Mouse (Mus musculus) hindbrain, embryonic 14.5 days (tissue): ENCODE measurements at regions not wholly inside any gene's neighbourhood (a gene's known extent, or its start where the extent isn't known, plus 50 kb on each side); places are given as distances from the start of the nearest gene placed in this dataset.

Experiments
- ATAC-seq: fragments of 200-750 bp; cut with Nextera tagmentation; 2 replicates; pipeline ENCODE4 v1.8.0; 2017; ENCODE audit warnings: moderate number of reproducible peaks, mild to moderate bottlenecking, moderate TSS enrichment, moderate library complexity; ENCODE audit not compliant: low FRiP score
- DNase-seq: peaks from one replicate; pipeline ENCODE4 v3.0.0-alpha.2; 2015; ENCODE audit warnings: low spot score
- H3K27ac ChIP-seq: fragments of 300-500 bp; sonication (generic); 2 replicates; pipeline ENCODE4 v1.5.1; 2014; ENCODE audit warnings: mild to moderate bottlenecking, moderate library complexity
- H3K27me3 ChIP-seq: fragments of 300-500 bp; sonication (generic); 2 replicates; pipeline ENCODE4 v1.6.1; 2014; ENCODE audit warnings: mild to moderate bottlenecking, low read length, mixed read lengths; ENCODE audit not compliant: control insufficient read depth, insufficient read depth
- H3K36me3 ChIP-seq: fragments of 300-500 bp; sonication (generic); replicated peaks from 2 replicates; pipeline ENCODE4 v1.6.1; 2014; ENCODE audit not compliant: control insufficient read depth, insufficient read depth
- H3K4me1 ChIP-seq: fragments of 300-500 bp; sonication (generic); replicated peaks from 2 replicates; pipeline ENCODE4 v1.6.1; 2014; ENCODE audit warnings: antibody characterized with exemption, low read length, mixed read lengths; ENCODE audit not compliant: control insufficient read depth, insufficient read depth
- H3K4me2 ChIP-seq: fragments of 300-500 bp; sonication (generic); replicated peaks from 2 replicates; pipeline ENCODE4 v1.6.1; 2014; ENCODE audit warnings: mild to moderate bottlenecking, moderate library complexity
- H3K4me3 ChIP-seq: fragments of 300-500 bp; sonication (generic); replicated peaks from 2 replicates; pipeline ENCODE4 v1.5.1; 2014; ENCODE audit warnings: mild to moderate bottlenecking, low read length
- H3K9ac ChIP-seq: fragments of 300-500 bp; sonication (generic); 2 replicates; pipeline ENCODE4 v1.6.1; 2014
- H3K9me3 ChIP-seq: fragments of 300-500 bp; sonication (generic); 2 replicates; pipeline ENCODE4 v1.6.1; 2016; ENCODE audit warnings: low read length; ENCODE audit not compliant: control insufficient read depth
- whole genome bisulfite sequencing: fragments of 180-500 bp; shearing (Covaris S2); extraction: QIAGEN DNeasy Blood & Tissue Kit; methylation state at CpG from one replicate; pipeline ENCODE4 v1.1.7; 2014; 5-methylcytosine and 5-hydroxymethylcytosine counted together

GRCm38 (mm10) chr3:99447361-99447760 lies 207.2 kb downstream of the Tbx15 start:
- Histone ChIP-seq H3K9me3 (no peaks in the 10 kb centered on the region), H3K4me3 (no peak overlapping the region), H3K27me3 (no peaks in the 10 kb centered on the region), H3K27ac (no peak overlapping the region), H3K4me2 (no peak overlapping the region), H3K9ac (no peak overlapping the region), H3K4me1 (no peaks in the 10 kb centered on the region), H3K36me3 (no peaks in the 10 kb centered on the region)
- WGBS = 70% methylated on average over 2 of the region's 2 CpGs
- DNase-seq (no peak), ATAC-seq (no peak; the same call in 1 of the 2 replicates)

DNA sequence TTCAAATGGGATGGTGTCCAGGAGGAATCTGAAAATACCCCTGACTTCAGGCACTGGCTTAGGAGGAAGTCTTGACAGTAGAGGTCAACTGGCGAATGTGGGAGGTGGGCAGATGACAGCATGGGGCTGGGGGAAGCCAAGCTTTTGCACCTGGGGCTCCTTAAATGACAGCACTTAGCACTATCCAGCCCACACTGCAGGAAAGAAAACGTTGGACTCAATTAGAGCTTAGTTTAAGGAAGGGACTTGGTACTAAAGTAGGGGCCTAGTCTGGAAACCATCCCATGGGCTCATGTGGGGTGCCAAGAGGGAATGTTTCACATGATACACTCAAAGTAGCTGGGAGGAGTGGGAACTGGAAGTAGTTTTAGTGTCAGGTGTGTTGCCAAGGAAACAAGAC lies 207.6 kb downstream of the Tbx15 start:
- no peaks in the 10 kb centered on the region for H3K36me3 ChIP-seq
- no peak overlapping the region for H3K9ac ChIP-seq
- no peak overlapping the region for H3K27ac ChIP-seq
- H3K27me3 ChIP-seq = no peaks in the 10 kb centered on the region
- no peak for ATAC-seq
- no peak for DNase-seq
- WGBS = 72% methylated on average over 2 of the region's 2 CpGs
- no peaks in the 10 kb centered on the region for H3K4me1 ChIP-seq
- H3K4me2 ChIP-seq = no peak overlapping the region
- H3K4me3 ChIP-seq = no peak overlapping the region
- no peaks in the 10 kb centered on the region for H3K9me3 ChIP-seq

- ATAC-seq = no peak
- H3K36me3 ChIP-seq = no peaks in the 10 kb centered on the region
Observed at GRCm38 (mm10) chr3:99459036-99459863, 219.1 kb downstream of the Tbx15 start.

DNA sequence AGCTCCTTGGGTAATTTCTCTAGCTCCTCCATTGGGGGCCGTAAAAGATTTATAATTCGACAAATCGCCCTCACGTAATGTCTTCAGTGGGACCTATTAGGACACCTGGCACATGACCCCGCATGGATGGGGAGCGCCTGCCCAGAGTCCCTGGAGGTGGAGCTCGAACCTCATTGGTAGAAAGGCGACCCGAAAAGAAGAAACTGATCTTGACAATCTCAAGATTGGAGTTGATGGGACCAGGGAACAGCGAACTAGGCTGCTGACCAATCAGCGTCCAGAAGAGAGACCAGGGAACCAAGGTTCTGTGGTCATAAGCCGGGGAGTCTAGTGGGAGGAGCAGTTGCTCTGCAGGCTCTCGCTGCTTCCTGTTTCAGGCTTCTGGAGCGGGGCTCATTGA lies 259.8 kb downstream of the Tbx15 start:
- WGBS = 91% methylated on average over 14 of the region's 14 CpGs
- Histone ChIP-seq H3K27ac (no peak overlapping the region), H3K4me3 (no peak overlapping the region), H3K36me3 (no peaks in the 10 kb centered on the region), H3K9me3 (no peaks in the 10 kb centered on the region), H3K4me1 (no peaks in the 10 kb centered on the region), H3K9ac (no peak overlapping the region), H3K27me3 (no peaks in the 10 kb centered on the region), H3K4me2 (no peak overlapping the region)
- ATAC-seq (no peak), DNase-seq (no peak)

More at GRCm38 (mm10) chr3:99459036-99459863, 219.1 kb downstream of the Tbx15 start:
- WGBS = 76% methylated on average over 12 of the region's 12 CpGs
- no peaks in the 10 kb centered on the region for H3K9me3 ChIP-seq
- H3K4me3 ChIP-seq = no peak overlapping the region
- no peak overlapping the region for H3K27ac ChIP-seq
- H3K4me1 ChIP-seq = no peaks in the 10 kb centered on the region
- no peaks in the 10 kb centered on the region for H3K27me3 ChIP-seq
- no peak overlapping the region for H3K4me2 ChIP-seq
- no peak for DNase-seq
- no peak overlapping the region for H3K9ac ChIP-seq

DNA sequence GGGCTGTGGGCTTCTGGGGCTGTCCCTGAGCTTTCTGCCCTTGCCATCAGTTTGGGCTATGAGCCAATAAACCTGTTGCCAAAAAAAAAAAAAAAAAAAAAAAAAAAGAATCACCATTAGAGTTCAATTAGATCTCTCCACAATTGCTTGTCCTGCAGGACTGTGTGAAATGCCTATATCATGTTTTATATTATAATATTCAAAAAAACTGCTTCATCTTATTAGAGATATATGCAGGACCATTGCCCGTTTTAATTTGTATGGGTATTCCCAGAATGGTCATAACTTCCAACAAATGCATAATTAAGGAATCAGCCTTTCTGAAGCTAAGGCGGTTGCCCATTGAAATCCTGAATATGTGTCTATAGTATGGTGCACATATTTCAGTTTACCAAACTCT lies 264.6 kb downstream of the Tbx15 start:
- DNase-seq (no peak), ATAC-seq (no peak)
- Histone ChIP-seq H3K27ac (no peak overlapping the region), H3K4me1 (no peaks in the 10 kb centered on the region), H3K36me3 (no peaks in the 10 kb centered on the region), H3K27me3 (no peaks in the 10 kb centered on the region), H3K9me3 (no peaks in the 10 kb centered on the region), H3K9ac (no peak overlapping the region), H3K4me3 (no peak overlapping the region), H3K4me2 (no peak overlapping the region)
- WGBS = 84% methylated on average over 2 of the region's 2 CpGs

- ATAC-seq = no peak
- WGBS = 70% methylated on average over 1 of the region's 1 CpGs
Observed at GRCm38 (mm10) chr3:99512250-99512649, 272.1 kb downstream of the Tbx15 start.

DNA sequence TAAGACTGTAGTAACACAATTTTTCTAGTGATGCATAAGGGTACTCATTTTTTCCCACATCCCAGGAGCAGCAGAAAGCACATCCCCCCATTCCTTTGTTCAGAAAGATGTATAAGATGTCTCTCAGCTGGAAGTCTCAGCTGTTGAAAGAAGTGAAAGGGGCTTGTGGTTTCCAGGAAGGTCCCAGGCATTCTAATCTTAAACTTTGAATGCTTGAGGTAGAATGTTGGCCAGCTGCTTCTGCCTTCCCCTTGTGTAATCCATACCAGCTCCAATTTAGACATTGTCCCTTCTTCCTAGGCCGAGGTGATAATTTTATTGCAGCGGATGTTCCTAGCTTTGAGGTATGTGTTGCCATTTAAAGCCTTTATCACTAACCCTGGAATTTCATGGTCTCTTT lies 272.8 kb downstream of the Tbx15 start:
- no peak overlapping the region for H3K4me2 ChIP-seq
- H3K27ac ChIP-seq = no peak overlapping the region
- no peak for DNase-seq
- H3K9me3 ChIP-seq = no peaks in the 10 kb centered on the region
- H3K4me1 ChIP-seq = no peaks in the 10 kb centered on the region
- no peak overlapping the region for H3K4me3 ChIP-seq
- ATAC-seq = no peak
- WGBS = 62% methylated on average over 2 of the region's 2 CpGs
- H3K27me3 ChIP-seq = no peaks in the 10 kb centered on the region
- H3K36me3 ChIP-seq = no peaks in the 10 kb centered on the region
- H3K9ac ChIP-seq = no peak overlapping the region

More at GRCm38 (mm10) chr3:99512250-99512649, 272.1 kb downstream of the Tbx15 start:
- no peaks in the 10 kb centered on the region for H3K36me3 ChIP-seq
- DNase-seq = no peak
- no peak overlapping the region for H3K4me2 ChIP-seq
- no peaks in the 10 kb centered on the region for H3K4me1 ChIP-seq
- H3K27me3 ChIP-seq = no peaks in the 10 kb centered on the region
- H3K9ac ChIP-seq = no peak overlapping the region
- no peak overlapping the region for H3K4me3 ChIP-seq
- no peak overlapping the region for H3K27ac ChIP-seq
- H3K9me3 ChIP-seq = no peaks in the 10 kb centered on the region

GRCm38 (mm10) chr3:99515751-99516150 lies 275.6 kb downstream of the Tbx15 start:
- Histone ChIP-seq H3K27me3 (no peaks in the 10 kb centered on the region), H3K9me3 (no peaks in the 10 kb centered on the region), H3K4me1 (no peaks in the 10 kb centered on the region), H3K4me2 (no peak overlapping the region), H3K9ac (no peak overlapping the region), H3K27ac (no peak overlapping the region), H3K36me3 (no peaks in the 10 kb centered on the region), H3K4me3 (no peak overlapping the region)
- ATAC-seq = no peak
- DNase-seq = no peak
- WGBS = 95% methylated on average over 8 of the region's 8 CpGs

- Histone ChIP-seq H3K4me2 (no peak overlapping the region), H3K4me1 (no peaks in the 10 kb centered on the region), H3K27me3 (no peaks in the 10 kb centered on the region), H3K27ac (no peak overlapping the region), H3K4me3 (no peak overlapping the region), H3K9me3 (no peaks in the 10 kb centered on the region), H3K36me3 (no peaks in the 10 kb centered on the region), H3K9ac (no peak overlapping the region)
- DNase-seq (no peak), ATAC-seq (no peak)
- 88% methylated on average over 1 of the region's 1 CpGs for WGBS
Observed at GRCm38 (mm10) chr3:99560917-99561316, 320.7 kb downstream of the Tbx15 start.
